Mouse (Mus musculus): ENCODE data around the gene Dnaaf2. TPM values are rescaled to one million over a fixed set of nuclear protein-coding genes. Genes with fewer than 3 reads are reported as not detected.

Gene Dnaaf2
- 3.3 and 4.6 TPM in 2 replicates for polyA plus RNA-seq (2015; fragmentation: Nextera tagmentation; extraction: Ambion mirVana)

DNA sequence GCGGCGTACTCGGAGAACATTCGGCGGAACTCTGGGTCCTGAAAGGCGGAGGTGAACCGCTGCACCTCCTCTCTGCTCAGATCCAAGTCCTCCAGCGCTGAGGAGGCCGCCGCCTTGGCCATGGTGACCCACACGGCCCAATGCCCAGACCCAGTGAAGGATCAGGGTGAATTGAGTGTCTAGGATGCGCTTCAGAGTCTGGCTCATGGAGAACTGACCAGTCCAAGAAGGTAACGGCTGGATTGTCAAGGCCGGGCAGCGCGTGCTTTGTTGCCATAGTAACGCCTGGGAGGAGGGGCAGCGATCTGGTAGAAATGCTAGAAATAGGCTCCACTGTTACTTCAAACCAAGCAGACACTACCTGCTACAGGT is at the start of gene Dnaaf2:
Dnaaf2 (minus strand) TSS at position 266 of the 372 bp plus-strand sequence.

DNA sequence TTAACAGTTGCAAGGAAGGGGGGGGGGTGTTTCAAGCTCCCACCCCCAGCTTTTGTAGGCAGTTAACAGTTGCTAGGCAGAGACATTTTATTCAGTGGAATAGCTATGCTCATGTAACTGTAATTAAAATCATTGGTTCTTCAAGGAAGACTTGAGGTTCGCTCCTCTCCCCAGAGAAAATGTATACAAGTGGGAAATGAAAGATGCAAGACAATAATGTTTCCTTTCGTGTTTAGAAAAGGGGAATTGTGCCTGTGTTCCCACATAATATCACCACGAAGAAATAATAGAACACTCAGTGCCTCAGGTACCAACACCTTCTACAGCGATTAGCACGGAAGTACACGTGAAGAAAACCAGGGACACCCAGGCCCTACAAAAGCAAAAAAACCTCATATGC is 42.6 kb upstream of the Dnaaf2 start, which contains the start of gene Klhdc1:
Klhdc1 (plus strand) TSS at position 301 of the 400 bp plus-strand sequence.

GRCm38 (mm10) chr12:69227776-69228466 is 29.7 kb upstream of the Dnaaf2 start, which contains the start of gene Pole2:
TSS of gene Pole2 (minus strand) at chr12:69228195.

GRCm38 (mm10) chr12:69204052-69204833 is 6.0 kb upstream of the Dnaaf2 start, which contains the start of gene Gm49384:
TSS of gene Gm49384 (minus strand) at chr12:69204267.

GRCm38 (mm10) chr12:69196444-69197377 is 1.5 kb downstream of the Dnaaf2 start, which contains the start of gene Gm49383:
TSS of gene Gm49383 (minus strand) at chr12:69197104.

GRCm38 (mm10) chr12:69183583-69184308 is 14.5 kb downstream of the Dnaaf2 start, which contains the start of the genes Rpl36al and Mgat2:
TSS of gene Rpl36al (minus strand) at chr12:69184083.
TSS of gene Mgat2 (plus strand) at chr12:69184157.

GRCm38 (mm10) chr12:69168461-69169106 is 29.6 kb downstream of the Dnaaf2 start, which contains the start of gene Lrr1:
TSS of gene Lrr1 (plus strand) at chr12:69168814.

GRCm38 (mm10) chr12:69158765-69159577 is 39.3 kb downstream of the Dnaaf2 start, which contains the start of gene Rps29:
TSS of gene Rps29 (minus strand) at chr12:69159186.

Small RNA genes within 50 kb of the gene (microRNA-seq; reads per million reads assigned to microRNA genes)
- not detected for gene Gm47287
- gene Gm47295 = 1.2 reads per million

Other genes starting within 250 kb of the Dnaaf2 start
- gene Rps29, start 39.2 kb downstream of the Dnaaf2 start, polyA plus RNA-seq (2015; fragmentation: Nextera tagmentation; extraction: Ambion mirVana) = 1,704 and 1,741 TPM in 2 replicates
- 3.2 and 5.1 TPM in 2 replicates for gene Lrr1, start 29.6 kb downstream of the Dnaaf2 start, polyA plus RNA-seq (2015; fragmentation: Nextera tagmentation; extraction: Ambion mirVana)
- gene Rpl36al, start 14.3 kb downstream of the Dnaaf2 start, polyA plus RNA-seq (2015; fragmentation: Nextera tagmentation; extraction: Ambion mirVana) = 635 and 701 TPM in 2 replicates
- gene Mgat2, start 14.3 kb downstream of the Dnaaf2 start, polyA plus RNA-seq (2015; fragmentation: Nextera tagmentation; extraction: Ambion mirVana) = 49.5 and 59.7 TPM in 2 replicates
- gene Gm49383, start 1.3 kb downstream of the Dnaaf2 start, polyA plus RNA-seq (2015; fragmentation: Nextera tagmentation; extraction: Ambion mirVana) = 9.5 and 10.3 TPM in 2 replicates
- 8.2 and 8.9 TPM in 2 replicates for gene Gm49384, start 5.8 kb upstream of the Dnaaf2 start, polyA plus RNA-seq (2015; fragmentation: Nextera tagmentation; extraction: Ambion mirVana)
- gene Pole2, start 29.8 kb upstream of the Dnaaf2 start, polyA plus RNA-seq (2015; fragmentation: Nextera tagmentation; extraction: Ambion mirVana) = 7.3 and 10.6 TPM in 2 replicates
- 11.9 and 12.3 TPM in 2 replicates for gene Klhdc1, start 42.7 kb upstream of the Dnaaf2 start, polyA plus RNA-seq (2015; fragmentation: Nextera tagmentation; extraction: Ambion mirVana)
- 73.1 and 77.7 TPM in 2 replicates for gene Klhdc2, start 98.3 kb upstream of the Dnaaf2 start, polyA plus RNA-seq (2015; fragmentation: Nextera tagmentation; extraction: Ambion mirVana)
- 45.2 and 54.1 TPM in 2 replicates for gene Nemf, start 158.7 kb upstream of the Dnaaf2 start, polyA plus RNA-seq (2015; fragmentation: Nextera tagmentation; extraction: Ambion mirVana)
- 51.1 and 62.3 TPM in 2 replicates for gene Arf6, start 173.7 kb upstream of the Dnaaf2 start, polyA plus RNA-seq (2015; fragmentation: Nextera tagmentation; extraction: Ambion mirVana)
- gene Gm9887, start 174.0 kb upstream of the Dnaaf2 start, polyA plus RNA-seq (2015; fragmentation: Nextera tagmentation; extraction: Ambion mirVana) = 2.0 and 2.9 TPM in 2 replicates

All from urinary bladder, postnatal 0 days (tissue).